Mouse (Mus musculus) erythroid progenitor cell, adult 5-6 weeks (primary cell): Measurements from ENCODE around the gene Bmi1. TPM values are rescaled to one million over a fixed set of nuclear protein-coding genes. Genes with fewer than 3 reads are reported as not detected.

Experiments used
- ATAC-seq: replicated peaks from 2 replicates; pipeline ENCODE4 v1.8.0; 2016; ENCODE audit warnings: moderate number of reproducible peaks, mild to moderate bottlenecking, moderate TSS enrichment, inconsistent platforms; ENCODE audit not compliant: poor library complexity, low FRiP score, severe bottlenecking
- total RNA-seq, 2 experiments: library from RNA; stranded (forward) in 1 of 2; stranded (reverse) in 1 of 2; fragments of 150-400 nt in 1 of 2; fragments of 186-747, 209-891 nt in 1 of 2; gene quantifications; 2 replicates each; pipeline versions ENCODE4 v1.2.3 to v1.2.4; 2015 to 2017; ENCODE audit warnings: low replicate concordance in 2 of 2

Gene Bmi1
- 2.1 and 12.6 TPM in 2 replicates for total RNA-seq (2015; ENCODE audit: low replicate concordance)
- total RNA-seq (2017; ENCODE audit: low replicate concordance), result 9.8 and 13.6 TPM in 2 replicates

GRCm38 (mm10) chr2:18676936-18677491 lies at the start of gene Bmi1:
Gene Bmi1, plus strand, starts transcription at chr2:18677018.
- ATAC-seq, result peak; percentile 60

GRCm38 (mm10) chr2:18630547-18630946 lies 46.3 kb upstream of the Bmi1 start:
- ATAC-seq, result no peak

- no peak for ATAC-seq
Observed at GRCm38 (mm10) chr2:18635052-18635451, 41.8 kb upstream of the Bmi1 start.

GRCm38 (mm10) chr2:18648563-18648962 lies 28.3 kb upstream of the Bmi1 start:
- ATAC-seq, result no peak

- no peak for ATAC-seq
Observed at GRCm38 (mm10) chr2:18654821-18655220, 22.0 kb upstream of the Bmi1 start.

GRCm38 (mm10) chr2:18664003-18664402 lies 12.8 kb upstream of the Bmi1 start:
- no peak for ATAC-seq

GRCm38 (mm10) chr2:18671041-18671440 lies 5.8 kb upstream of the Bmi1 start:
- no peak for ATAC-seq

GRCm38 (mm10) chr2:18672133-18672765 lies 4.6 kb upstream of the Bmi1 start, which contains the start of gene Commd3:
Gene Commd3, plus strand, starts transcription at chr2:18672384.
- peak; percentile 94 for ATAC-seq

- ATAC-seq, result no peak
Observed at GRCm38 (mm10) chr2:18672766-18673164, 4.1 kb upstream of the Bmi1 start.

- no peak for ATAC-seq
Observed at GRCm38 (mm10) chr2:18673766-18674165, 3.1 kb upstream of the Bmi1 start.

- no peak for ATAC-seq
Observed at GRCm38 (mm10) chr2:18674193-18674902, 2.5 kb upstream of the Bmi1 start.

GRCm38 (mm10) chr2:18675681-18676456 lies 949 bp upstream of the Bmi1 start:
- no peak for ATAC-seq

GRCm38 (mm10) chr2:18676457-18676935 lies 322 bp upstream of the Bmi1 start:
- no peak for ATAC-seq

- no peak for ATAC-seq
Observed at GRCm38 (mm10) chr2:18677631-18678471, 1.0 kb downstream of the Bmi1 start.

GRCm38 (mm10) chr2:18679701-18680100 lies 2.9 kb downstream of the Bmi1 start:
- ATAC-seq, result no peak

- ATAC-seq, result no peak
Observed at GRCm38 (mm10) chr2:18680501-18680900, 3.7 kb downstream of the Bmi1 start.

GRCm38 (mm10) chr2:18680961-18681360 lies 4.1 kb downstream of the Bmi1 start:
- ATAC-seq, result no peak

- ATAC-seq, result no peak
Observed at GRCm38 (mm10) chr2:18684062-18684461, 7.2 kb downstream of the Bmi1 start.

- ATAC-seq, result no peak
Observed at GRCm38 (mm10) chr2:18686386-18686785, 9.6 kb downstream of the Bmi1 start.
